ENCODE assay signal across 8 mouse cellular contexts in the genomic region with DNA sequence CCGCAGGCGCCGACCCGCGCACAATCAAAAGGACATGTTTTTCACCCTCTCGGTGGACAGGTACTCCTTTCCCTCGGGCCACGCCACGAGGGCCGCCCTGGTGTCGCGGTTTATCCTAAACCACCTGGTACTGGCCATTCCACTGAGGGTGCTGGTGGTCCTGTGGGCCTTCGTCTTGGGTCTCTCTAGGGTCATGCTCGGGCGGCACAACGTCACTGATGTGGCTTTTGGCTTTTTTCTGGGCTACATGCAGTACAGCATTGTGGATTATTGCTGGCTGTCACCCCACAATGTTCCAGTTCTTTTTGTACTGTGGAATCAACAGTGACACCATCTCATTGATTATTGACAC. TPM values are rescaled to one million over a fixed set of nuclear protein-coding genes. Genes with fewer than 3 reads are reported as not detected.
DNase-seq lines count a peak whose midpoint lies in the region; ATAC-seq and TF ChIP-seq lines count a peak whose summit lies in the region.

No protein-coding gene starts in this region.

- peaks cover 14% of the 10 kb centered on the region for H3K4me1 ChIP-seq in lung, adult 2 months (ENCODE audit: control insufficient read depth, insufficient read depth, low read length)
- H3K4me1 ChIP-seq in embryonic facial prominence, embryonic 14.5 days (ENCODE audit: control insufficient read depth, insufficient read depth, low read length) = peaks cover 13% of the 10 kb centered on the region
- peaks cover 2% of the 10 kb centered on the region; the same call in 1 of the 2 replicates for H3K4me1 ChIP-seq in intestine, embryonic 16.5 days (ENCODE audit: control insufficient read depth, insufficient read depth, low read length)
- H3K4me1 ChIP-seq in neural tube, embryonic 12.5 days = peaks cover 11% of the 10 kb centered on the region

- H3K4me3 ChIP-seq in lung, adult 2 months (replicated peaks; ENCODE audit: extremely low read depth, low read depth, low read length) = peak overlapping the region; percentile 83
- H3K4me3 ChIP-seq in embryonic facial prominence, embryonic 14.5 days (ENCODE audit: low read depth, low read length) = peak overlapping the region; percentile 83
- H3K4me3 ChIP-seq in intestine, embryonic 16.5 days (ENCODE audit: low read length) = peak overlapping the region; percentile 90
- H3K4me3 ChIP-seq in neural tube, embryonic 12.5 days = peak overlapping the region; percentile 85

- H3K9me3 ChIP-seq in embryonic facial prominence, embryonic 14.5 days (ENCODE audit: control insufficient read depth, low read length) = no peaks in the 10 kb centered on the region
- H3K9me3 ChIP-seq in intestine, embryonic 16.5 days (ENCODE audit: control insufficient read depth, low read length) = no peaks in the 10 kb centered on the region
- no peaks in the 10 kb centered on the region for H3K9me3 ChIP-seq in neural tube, embryonic 12.5 days

- H3K27me3 ChIP-seq in embryonic facial prominence, embryonic 14.5 days (replicated peaks; ENCODE audit: control insufficient read depth, insufficient read depth, low read length) = no peaks in the 10 kb centered on the region
- H3K27me3 ChIP-seq in intestine, embryonic 16.5 days (replicated peaks; ENCODE audit: control insufficient read depth, insufficient read depth, low read length) = no peaks in the 10 kb centered on the region
- no peaks in the 10 kb centered on the region; the same call in 1 of the 2 replicates for H3K27me3 ChIP-seq in neural tube, embryonic 12.5 days (replicated peaks)

- H3K4me2 ChIP-seq in embryonic facial prominence, embryonic 14.5 days (ENCODE audit: low read depth, low read length) = peak overlapping the region; percentile 92
- peak overlapping the region; percentile 76 for H3K4me2 ChIP-seq in intestine, embryonic 16.5 days (ENCODE audit: low read depth, low read length)
- peak overlapping the region; percentile 89 for H3K4me2 ChIP-seq in neural tube, embryonic 12.5 days (replicated peaks)

- ATAC-seq in embryonic facial prominence, embryonic 14.5 days (ENCODE audit: low read depth) = 0 out of 2 replicates have a peak, but pooled peaks have one; percentile 5
- ATAC-seq in intestine, embryonic 16.5 days = peak; percentile 21
- 0 out of 2 replicates have a peak, but pooled peaks have one; percentile 29 for ATAC-seq in neural tube, embryonic 12.5 days (ENCODE audit: low FRiP score, low read depth)

- no peaks in the 10 kb centered on the region for H3K36me3 ChIP-seq in embryonic facial prominence, embryonic 14.5 days (ENCODE audit: control insufficient read depth, insufficient read depth, low read length)
- H3K36me3 ChIP-seq in intestine, embryonic 16.5 days (ENCODE audit: control insufficient read depth, insufficient read depth, low read length) = no peaks in the 10 kb centered on the region
- no peaks in the 10 kb centered on the region for H3K36me3 ChIP-seq in neural tube, embryonic 12.5 days

- no peak overlapping the region for H3K27ac ChIP-seq in embryonic facial prominence, embryonic 14.5 days (replicated peaks; ENCODE audit: low read depth, low read length)
- no peak overlapping the region for H3K27ac ChIP-seq in intestine, embryonic 16.5 days (ENCODE audit: low read length)
- no peak overlapping the region for H3K27ac ChIP-seq in neural tube, embryonic 12.5 days

- 6% methylated on average over 16 of the region's 16 CpGs for WGBS in lung, adult 2 months
- 7% methylated on average over 13 of the region's 16 CpGs for WGBS in embryonic facial prominence, embryonic 14.5 days
- WGBS in intestine, embryonic 16.5 days = 7% methylated on average over 16 of the region's 16 CpGs
- WGBS in neural tube, embryonic 12.5 days = 5% methylated on average over 16 of the region's 16 CpGs

- TF ChIP-seq CTCF in lung, adult 2 months (IDR thresholded peaks at IDR 0.05; ENCODE audit: insufficient read depth, low read length) = no peak

- DNase-seq in lung, adult 2 months = no peak
- no peak for DNase-seq in lung, postnatal 10 days
- no peak for DNase-seq in embryonic facial prominence, embryonic 14.5 days (ENCODE audit: low spot score)
- no peak for DNase-seq in spleen, postnatal 10 days (ENCODE audit: low spot score in 2 of 2)
- no peak for DNase-seq in thymus, postnatal 36 days
- DNase-seq in cerebellum, adult 8-10 months = no peak

- no peak for TF ChIP-seq POLR2A in lung, adult 2 months (IDR thresholded peaks at IDR 0.05; ENCODE audit: borderline replicate concordance, extremely low read depth, low read depth, low read length)

- peak overlapping the region; percentile 85 for H3K9ac ChIP-seq in embryonic facial prominence, embryonic 14.5 days (ENCODE audit: low read depth, low read length)
- peak overlapping the region; percentile 90 for H3K9ac ChIP-seq in intestine, embryonic 16.5 days (ENCODE audit: low read depth, low read length)
- peak overlapping the region; percentile 88 for H3K9ac ChIP-seq in neural tube, embryonic 12.5 days

RNA-seq across cellular contexts. Expression of gene Plpp6, which starts 0.8 kb away (rescaled TPM):
- polyA plus RNA-seq in lung, adult 2 months (2012; rRNA removed) = 13.6 and 15.9 TPM in 2 replicates
- 8.4 and 9.3 TPM in 2 replicates for polyA plus RNA-seq in embryonic facial prominence, embryonic 14.5 days (2014; fragmentation: Nextera tagmentation; extraction: Ambion mirVana)
- 8.9 and 13.7 TPM in 2 replicates for polyA plus RNA-seq in intestine, embryonic 16.5 days (2015; fragmentation: Nextera tagmentation; extraction: Ambion mirVana)
- polyA plus RNA-seq in neural tube, embryonic 12.5 days (2016; fragmentation: Nextera tagmentation; extraction: Ambion mirVana) = 9.5 and 10.7 TPM in 2 replicates

RNA-seq across cellular contexts. Expression of gene 4430402I18Rik, which starts 3.1 kb away (rescaled TPM):
- polyA plus RNA-seq in lung, adult 2 months (2012; rRNA removed) = 2.0 and 3.6 TPM in 2 replicates
- 1.4 and 1.8 TPM in 2 replicates for polyA plus RNA-seq in embryonic facial prominence, embryonic 14.5 days (2014; fragmentation: Nextera tagmentation; extraction: Ambion mirVana)
- 1.2 and 1.3 TPM in 2 replicates for polyA plus RNA-seq in intestine, embryonic 16.5 days (2015; fragmentation: Nextera tagmentation; extraction: Ambion mirVana)
- 0.33 and 0.39 TPM in 2 replicates for polyA plus RNA-seq in neural tube, embryonic 12.5 days (2016; fragmentation: Nextera tagmentation; extraction: Ambion mirVana)

RNA-seq across cellular contexts. Expression of gene Cdc37l1, which starts 25.6 kb away (rescaled TPM):
- polyA plus RNA-seq in lung, adult 2 months (2012; rRNA removed) = 9.2 and 14.8 TPM in 2 replicates
- polyA plus RNA-seq in embryonic facial prominence, embryonic 14.5 days (2014; fragmentation: Nextera tagmentation; extraction: Ambion mirVana) = 35.8 and 41.8 TPM in 2 replicates
- 27.0 and 27.2 TPM in 2 replicates for polyA plus RNA-seq in intestine, embryonic 16.5 days (2015; fragmentation: Nextera tagmentation; extraction: Ambion mirVana)
- 55.4 and 57.7 TPM in 2 replicates for polyA plus RNA-seq in neural tube, embryonic 12.5 days (2016; fragmentation: Nextera tagmentation; extraction: Ambion mirVana)
